Mouse (Mus musculus) v-Abl transformed pro-B cells (cell line): ENCODE results near the gene Dpp9.

Experiments used
- in situ Hi-C, 2 experiments: fragments of 400-800 bp; cut with MboI; formaldehyde crosslinking; loops; one replicate each; pipeline ENCODE4 v1.15.1; 2025; ENCODE audit not compliant: unreplicated experiment in 2 of 2

Dpp9 gene

DNA sequence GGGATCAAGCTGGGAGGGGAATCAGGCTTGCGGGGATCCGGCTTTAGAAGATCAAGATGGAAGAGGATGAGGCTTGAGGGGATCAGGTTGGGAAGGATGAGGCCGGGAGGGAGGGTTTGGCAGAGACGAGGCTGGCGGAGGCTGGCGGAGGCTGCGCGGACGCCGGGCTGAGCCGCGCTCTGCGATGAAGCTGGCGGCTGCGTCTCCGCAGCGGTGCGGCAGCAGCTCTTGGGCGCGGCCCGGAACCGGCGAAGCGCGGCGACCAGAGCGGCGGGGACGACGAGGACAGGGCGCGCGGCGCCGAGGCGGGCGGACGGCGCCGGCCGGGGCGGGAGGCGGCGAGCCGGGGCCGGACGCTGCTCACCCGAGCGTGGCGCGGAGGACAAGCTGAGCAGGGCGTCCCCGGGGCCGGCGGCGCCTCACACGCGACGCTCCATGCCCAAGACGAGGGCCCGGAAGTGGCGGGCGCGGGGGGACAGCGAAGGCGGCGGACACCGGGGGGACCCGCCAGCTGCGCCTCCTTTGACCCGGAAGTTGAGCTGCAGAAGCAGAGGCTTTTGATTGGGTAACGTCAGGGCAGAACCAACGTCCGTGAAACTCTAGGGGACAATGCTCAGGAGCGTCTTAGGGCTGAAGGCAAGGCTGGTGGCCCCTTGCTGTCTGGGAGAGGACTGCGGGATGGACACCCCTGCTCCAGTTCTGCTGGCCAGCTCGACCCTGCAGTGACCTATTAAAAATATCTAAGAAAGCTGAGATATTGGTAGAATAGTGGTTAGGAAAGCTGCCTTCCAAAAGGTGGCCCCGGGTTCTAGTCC is at the start of gene Dpp9:
Dpp9 (minus strand) TSS at position 529 of the 815 bp plus-strand sequence.
- in situ Hi-C loops, result loop anchor here in 1 of 2 experiments (25.0 kb wide), 1 partner anchor 256 kb away; the partner anchor contains the start of genes Ebi3, Shd and Yju2

- in situ Hi-C loops, result loop anchor here in 1 of 2 experiments (5.0 kb wide), 1 partner anchor 81 kb away; no protein-coding TSS in a partner anchor
Observed at GRCm38 (mm10) chr17:56266271-56266670, 47.6 kb upstream of the Dpp9 start.

- in situ Hi-C loops, result loop anchor here in 1 of 2 experiments (5.0 kb wide), 1 partner anchor 81 kb away; no protein-coding TSS in a partner anchor
Observed at GRCm38 (mm10) chr17:56265869-56266268, 47.2 kb upstream of the Dpp9 start.

GRCm38 (mm10) chr17:56265011-56265410 is 46.3 kb upstream of the Dpp9 start:
- in situ Hi-C loops, result loop anchor here in 1 of 2 experiments (5.0 kb wide), 1 partner anchor 82 kb away; no protein-coding TSS in a partner anchor

GRCm38 (mm10) chr17:56264020-56264419 is 45.3 kb upstream of the Dpp9 start:
- in situ Hi-C loops, result no loop called here

DNA sequence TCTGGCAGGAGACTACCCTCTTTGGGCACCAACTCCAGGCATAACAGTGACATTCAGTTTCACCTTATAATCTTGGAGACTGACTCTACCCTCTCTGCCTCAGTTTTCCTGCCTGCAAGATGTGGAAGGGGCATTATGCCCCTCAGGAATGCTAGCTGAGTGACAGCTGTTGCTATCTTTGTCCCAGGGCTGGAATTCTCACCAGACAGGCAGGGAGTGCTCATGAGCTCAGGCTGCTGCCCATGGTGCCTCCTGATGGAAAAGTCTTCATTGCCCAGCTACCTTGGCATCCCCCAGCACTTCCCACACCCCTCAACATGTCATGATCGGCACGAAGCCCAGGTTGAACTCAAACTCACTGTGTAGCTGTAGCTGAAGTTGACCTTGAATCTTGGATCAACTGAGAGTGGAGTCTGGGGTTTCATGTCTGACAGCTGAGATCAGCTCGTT is 44.0 kb upstream of the Dpp9 start:
- in situ Hi-C loops, result no loop called here

DNA sequence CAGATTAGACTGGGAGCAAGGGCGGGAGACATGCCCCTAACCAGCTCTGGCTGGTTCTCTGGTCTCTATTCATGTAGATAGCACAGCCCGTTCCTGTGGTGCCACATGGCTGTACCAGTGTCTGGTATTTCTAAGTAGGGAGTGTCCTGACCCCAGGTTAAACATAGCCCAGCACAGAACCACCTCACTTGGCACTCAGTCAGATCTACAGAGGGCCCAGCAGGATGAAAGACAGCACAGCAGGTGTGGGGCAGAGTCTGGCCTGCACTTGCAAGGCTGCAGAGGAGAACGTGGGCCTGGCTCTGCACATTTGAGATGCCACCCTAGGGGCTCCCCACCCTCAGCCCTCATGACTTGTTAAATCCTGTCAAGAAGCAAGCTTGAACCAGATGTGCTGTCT is 42.5 kb upstream of the Dpp9 start:
- in situ Hi-C loops, result no loop called here

GRCm38 (mm10) chr17:56259301-56260037 is 40.8 kb upstream of the Dpp9 start:
- in situ Hi-C loops, result loop anchor here in 1 of 2 experiments (5.0 to 10.0 kb wide), 3 partner anchors 127 to 555 kb away; partner anchors contain the start of gene Yju2

DNA sequence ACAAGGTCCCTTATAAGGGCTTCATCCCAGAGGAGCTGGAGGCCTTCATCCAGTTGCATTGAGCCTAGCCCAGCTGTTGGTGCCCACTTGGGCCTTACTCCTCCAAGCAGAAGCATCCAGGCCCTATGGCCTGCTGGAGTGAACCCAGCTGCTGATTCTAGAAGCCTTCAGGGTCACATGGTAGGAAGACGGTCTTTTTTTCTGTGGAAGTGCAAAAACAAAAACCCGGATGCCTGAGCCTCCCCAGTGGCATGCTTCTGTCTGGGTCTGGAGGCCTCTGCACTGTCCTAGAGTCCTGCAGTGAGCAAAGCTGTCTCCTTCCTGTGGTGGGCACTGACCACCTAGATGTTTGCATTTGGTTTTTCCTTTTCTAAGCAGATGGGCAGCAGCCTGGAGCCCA is 40.1 kb upstream of the Dpp9 start:
- in situ Hi-C loops, result loop anchor here in 1 of 2 experiments (5.0 to 10.0 kb wide), 3 partner anchors 127 to 554 kb away; partner anchors contain the start of gene Yju2

DNA sequence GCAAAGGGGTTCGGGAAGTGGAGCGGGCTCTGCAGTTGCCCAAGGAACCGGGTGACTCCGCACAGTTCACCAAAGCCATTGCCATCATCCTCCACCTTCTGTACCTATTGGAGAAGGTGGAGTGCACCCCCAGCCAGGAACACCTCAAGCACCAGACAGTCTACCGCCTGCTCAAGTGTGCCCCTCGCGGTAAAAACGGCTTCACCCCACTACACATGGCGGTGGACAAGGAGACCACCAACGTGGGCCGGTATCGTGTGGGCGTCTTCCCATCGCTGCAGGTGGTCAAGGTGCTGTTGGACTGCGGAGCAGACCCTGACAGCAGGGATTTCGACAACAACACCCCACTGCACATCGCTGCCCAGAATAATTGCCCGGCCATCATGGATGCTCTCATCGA is 39.6 kb upstream of the Dpp9 start:
- in situ Hi-C loops, result loop anchor here in 1 of 2 experiments (5.0 to 10.0 kb wide), 3 partner anchors 126 to 553 kb away; partner anchors contain the start of gene Yju2

GRCm38 (mm10) chr17:56257181-56257894 is 38.6 kb upstream of the Dpp9 start:
- in situ Hi-C loops, result loop anchor here in 1 of 2 experiments (5.0 to 10.0 kb wide), 3 partner anchors 125 to 553 kb away; partner anchors contain the start of gene Yju2

DNA sequence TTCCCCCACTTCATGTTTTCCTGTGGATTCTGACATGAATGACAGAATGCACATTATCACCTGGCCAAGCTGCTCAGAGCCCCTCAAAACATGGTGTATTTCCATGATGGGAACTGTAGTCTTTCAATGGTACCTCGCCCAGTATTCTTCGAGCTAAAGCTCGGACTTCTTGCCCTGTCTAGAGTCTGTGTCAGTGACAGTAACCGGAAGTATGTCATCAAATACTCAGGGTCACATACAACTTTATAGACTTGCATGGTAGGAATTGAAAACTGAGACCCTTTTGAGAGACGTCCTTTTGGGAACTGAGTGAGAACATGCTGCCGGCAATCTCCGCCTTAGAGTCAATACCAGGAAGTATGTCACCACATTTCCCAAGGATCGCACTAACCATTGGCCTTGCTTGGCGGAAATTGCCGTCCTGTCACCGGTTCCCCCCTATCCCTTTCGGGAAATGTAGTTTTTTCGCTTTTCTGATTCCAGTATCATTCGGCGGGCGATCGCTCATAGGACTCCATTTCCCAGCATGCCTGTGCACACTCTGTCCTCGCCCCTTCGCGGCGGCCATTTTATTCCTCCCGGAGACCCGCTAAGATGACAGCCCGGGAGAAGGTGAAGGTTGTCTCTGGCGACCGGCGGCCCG is 37.7 kb upstream of the Dpp9 start, which contains the start of gene Fem1a:
Fem1a (plus strand) TSS at position 572 of the 643 bp plus-strand sequence.
- in situ Hi-C loops, result loop anchor here in 1 of 2 experiments (5.0 to 10.0 kb wide), 3 partner anchors 124 to 552 kb away; partner anchors contain the start of gene Yju2

DNA sequence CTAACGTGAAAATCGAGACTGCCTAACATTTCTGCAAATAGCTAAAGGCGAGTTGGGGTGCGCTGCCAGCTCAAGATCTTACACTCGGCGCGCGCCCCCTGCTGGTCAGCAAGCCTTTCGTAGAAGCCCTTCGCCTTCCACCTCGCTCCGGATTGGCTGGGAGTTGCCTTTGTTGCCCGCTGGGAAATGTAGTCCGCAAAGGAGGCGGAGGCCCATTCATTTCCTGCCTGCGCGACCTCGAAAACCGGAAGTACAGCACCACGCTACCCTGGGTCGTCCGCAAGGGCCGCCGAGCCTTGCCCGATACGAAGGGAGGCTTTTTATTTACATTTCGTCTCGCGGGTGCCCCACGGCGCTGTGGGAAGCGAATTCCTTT is 37.1 kb upstream of the Dpp9 start:
- in situ Hi-C loops, result loop anchor here in 1 of 2 experiments (5.0 to 10.0 kb wide), 3 partner anchors 124 to 551 kb away; partner anchors contain the start of gene Yju2

GRCm38 (mm10) chr17:56255429-56255828 is 36.7 kb upstream of the Dpp9 start:
- in situ Hi-C loops, result loop anchor here in 1 of 2 experiments (5.0 to 10.0 kb wide), 3 partner anchors 123 to 551 kb away; partner anchors contain the start of gene Yju2

- in situ Hi-C loops, result loop anchor here (5.0 to 10.0 kb wide), 3 partner anchors 122 to 550 kb away; partner anchors contain the start of gene Yju2 (in 1 of the 2)
Observed at GRCm38 (mm10) chr17:56254695-56255094, 36.0 kb upstream of the Dpp9 start.

DNA sequence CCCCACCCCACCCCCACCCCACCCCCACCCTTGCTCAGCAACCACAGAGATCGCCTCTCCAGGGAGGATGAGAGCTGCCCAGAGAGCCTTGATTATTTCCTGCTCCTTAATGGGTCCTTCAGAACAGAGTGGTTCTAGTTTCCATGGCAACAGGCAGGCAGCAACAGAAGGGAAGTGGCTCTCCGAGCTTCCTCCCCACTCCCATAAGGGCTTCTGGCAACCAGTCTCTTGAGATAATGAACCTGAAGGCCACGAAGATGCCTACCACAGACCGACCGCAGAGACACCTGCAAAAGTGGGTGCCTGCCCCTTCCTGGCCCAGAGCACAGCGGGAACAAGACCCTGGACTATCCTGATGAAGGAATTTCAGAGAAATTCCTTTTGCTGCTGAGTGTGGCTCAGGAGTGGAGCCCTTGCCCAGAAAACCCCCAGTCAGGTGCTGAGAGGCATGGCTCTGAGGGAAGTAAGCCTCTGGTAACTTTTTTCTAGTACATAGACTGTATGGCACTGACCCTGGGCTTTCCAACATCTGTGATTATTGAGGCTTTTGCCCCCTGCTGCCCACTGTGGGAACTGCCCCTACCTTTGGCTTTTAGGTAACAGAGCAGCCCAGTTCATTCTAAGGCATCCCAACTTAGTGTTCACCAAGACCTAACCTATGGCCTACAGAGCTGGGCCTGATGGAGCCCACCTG is 32.6 kb upstream of the Dpp9 start:
- in situ Hi-C loops, result loop anchor here (5.0 to 10.0 kb wide), 2 partner anchors 119 to 546 kb away; no protein-coding TSS in a partner anchor

DNA sequence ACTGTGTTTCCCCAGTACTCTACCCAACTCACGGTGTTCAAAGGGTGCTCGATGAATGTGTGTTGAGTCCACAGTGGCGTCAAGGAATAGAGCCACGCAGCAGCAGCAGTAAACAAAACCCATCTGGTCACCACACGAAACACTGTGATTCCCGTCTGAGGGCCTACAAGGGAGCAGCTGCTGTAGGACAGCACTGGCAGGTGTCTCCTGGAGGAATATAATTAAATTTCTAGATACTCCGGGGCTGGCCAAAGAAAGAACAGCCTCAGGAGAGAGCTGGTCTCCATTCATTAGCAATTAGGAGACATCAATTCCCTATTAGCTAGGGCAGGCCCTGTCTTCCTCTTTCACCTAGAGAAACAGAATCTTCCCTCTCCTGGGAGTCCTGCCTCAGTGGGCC is 26.9 kb upstream of the Dpp9 start:
- in situ Hi-C loops, result loop anchor here in 1 of 2 experiments (5.0 to 25.0 kb wide), 2 partner anchors 38 to 533 kb away; partner anchors contain the start of gene Pot1b
